Mouse (Mus musculus) limb, embryonic 11.5 days (tissue): ENCODE measurements around the gene Map2. TPM values are rescaled to one million over a fixed set of nuclear protein-coding genes. Genes with fewer than 3 reads are reported as not detected.

Source experiments
- ATAC-seq: fragments of 200-750 bp; cut with Nextera tagmentation; 2 replicates; pipeline ENCODE4 v1.8.0; 2017; ENCODE audit warnings: low read depth; ENCODE audit not compliant: insufficient number of reproducible peaks, low FRiP score, low TSS enrichment
- DNase-seq: peaks from one replicate; pipeline ENCODE4 v3.0.0-alpha.2; 2015; ENCODE audit warnings: low spot score
- H3K27ac ChIP-seq: fragments of 300-500 bp; sonication (generic); replicated peaks from 2 replicates; pipeline ENCODE4 v1.5.1; 2014; ENCODE audit warnings: low read depth, mild to moderate bottlenecking, low read length
- H3K27me3 ChIP-seq: fragments of 300-500 bp; sonication (generic); 2 replicates; pipeline ENCODE4 v1.6.1; 2014; ENCODE audit warnings: mild to moderate bottlenecking, low read length, mixed read lengths; ENCODE audit not compliant: control insufficient read depth, insufficient read depth
- H3K36me3 ChIP-seq: fragments of 300-500 bp; sonication (generic); 2 replicates; pipeline ENCODE4 v1.6.1; 2014; ENCODE audit warnings: mild to moderate bottlenecking, low read length, moderate library complexity, mixed read lengths; ENCODE audit not compliant: control insufficient read depth, insufficient read depth
- H3K4me1 ChIP-seq: fragments of 300-500 bp; sonication (generic); 2 replicates; pipeline ENCODE4 v1.6.1; 2014; ENCODE audit warnings: low read length, mixed read lengths; ENCODE audit not compliant: control insufficient read depth, insufficient read depth
- H3K4me2 ChIP-seq: fragments of 300-500 bp; sonication (generic); 2 replicates; pipeline ENCODE4 v1.6.1; 2014; ENCODE audit warnings: low read depth, mild to moderate bottlenecking, moderate library complexity; ENCODE audit not compliant: severe bottlenecking
- H3K4me3 ChIP-seq: fragments of 300-500 bp; sonication (generic); 2 replicates; pipeline ENCODE4 v1.5.1; 2014; ENCODE audit warnings: low read depth, low read length
- H3K9ac ChIP-seq: fragments of 300-500 bp; sonication (generic); 2 replicates; pipeline ENCODE4 v1.6.1; 2014; ENCODE audit warnings: mild to moderate bottlenecking, low read length
- H3K9me3 ChIP-seq: fragments of 300-500 bp; sonication (generic); 2 replicates; pipeline ENCODE4 v1.6.1; 2016; ENCODE audit warnings: low read length; ENCODE audit not compliant: control insufficient read depth
- WGBS: fragments of 180-500 bp; shearing (Covaris S2); extraction: QIAGEN DNeasy Blood & Tissue Kit; methylation state at CpG from one replicate; pipeline ENCODE4 v1.1.7; 2014; 5-methylcytosine and 5-hydroxymethylcytosine counted together
- polyA plus RNA-seq: library from polyadenylated mRNA; unstranded; fragments of >200 nt; fragmentation: Nextera tagmentation; extraction: Ambion mirVana; gene quantifications from 2 replicates; pipeline ENCODE4 v1.2.1, GENCODE M21; 2014

Gene Map2
- polyA plus RNA-seq, 1 experiment from 2014 or later: 16.5 TPM

DNA sequence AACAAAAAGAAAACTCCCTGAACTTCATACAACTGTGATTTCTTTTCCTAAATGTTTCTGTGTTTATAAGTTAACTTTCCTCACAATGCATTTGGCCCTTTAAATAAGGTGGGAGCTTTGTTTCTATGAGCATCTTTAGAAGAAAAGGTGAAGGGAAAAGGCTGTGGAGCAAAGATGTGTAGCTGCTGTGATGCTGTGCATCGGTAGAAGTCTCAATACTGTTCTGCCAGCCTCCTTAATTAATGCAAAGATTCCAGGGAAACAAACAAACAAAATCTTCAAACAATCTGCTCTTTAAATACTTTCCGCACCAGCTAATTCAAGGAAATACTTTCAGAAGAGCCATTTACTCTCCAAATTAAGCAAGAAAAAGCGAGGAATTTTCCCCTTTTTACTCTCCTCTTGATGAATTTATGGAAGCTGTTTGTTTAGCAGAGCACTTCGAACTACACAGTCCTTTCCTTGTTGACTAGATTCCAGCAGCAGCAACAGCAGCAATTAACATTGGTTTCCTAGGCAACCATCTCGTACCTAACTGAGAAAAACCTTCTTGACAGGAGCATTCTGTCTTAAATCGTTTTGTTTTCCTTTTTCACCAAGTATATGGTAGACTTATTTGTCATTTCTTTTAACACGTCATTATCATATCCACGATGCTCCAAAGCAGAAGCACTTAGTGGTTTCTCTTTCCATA lies 220.0 kb downstream of the Map2 start:
- no peak overlapping the region for H3K27ac ChIP-seq
- DNase-seq (no peak), ATAC-seq (no peak)

DNA sequence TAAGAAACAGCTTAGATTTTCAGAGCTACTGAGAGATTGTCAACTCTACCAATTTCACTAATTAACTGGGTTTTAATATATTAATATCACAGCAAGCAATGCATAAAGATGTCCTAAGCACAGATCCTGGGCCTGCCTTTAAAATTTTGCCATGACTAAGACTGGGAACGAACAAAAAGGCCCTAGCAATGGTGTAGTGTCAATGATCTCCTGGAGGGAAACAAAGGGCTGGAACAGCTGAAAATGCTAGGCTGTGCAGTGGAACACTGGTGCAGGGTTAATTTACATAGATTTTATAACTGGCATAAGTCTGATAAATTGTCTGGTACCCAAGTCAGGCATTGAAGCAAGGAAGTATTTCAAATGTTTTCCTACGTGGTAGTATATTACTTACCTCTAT lies 220.8 kb downstream of the Map2 start:
- Histone ChIP-seq H3K9me3 (no peaks in the 10 kb centered on the region), H3K27me3 (no peaks in the 10 kb centered on the region), H3K4me1 (no peaks in the 10 kb centered on the region), H3K36me3 (no peaks in the 10 kb centered on the region), H3K4me2 (no peak overlapping the region), H3K27ac (no peak overlapping the region), H3K9ac (no peak overlapping the region), H3K4me3 (no peak overlapping the region)
- 84% methylated on average over 2 of the region's 2 CpGs for WGBS
- no peak for DNase-seq
- no peak for ATAC-seq

More for the DNA sequence above, 220.0 kb downstream of the Map2 start:
- 31% methylated on average over 8 of the region's 8 CpGs for WGBS
- Histone ChIP-seq H3K36me3 (no peaks in the 10 kb centered on the region), H3K4me1 (no peaks in the 10 kb centered on the region), H3K4me3 (no peak overlapping the region), H3K4me2 (no peak overlapping the region), H3K9me3 (no peaks in the 10 kb centered on the region), H3K27me3 (no peaks in the 10 kb centered on the region), H3K9ac (no peak overlapping the region)

DNA sequence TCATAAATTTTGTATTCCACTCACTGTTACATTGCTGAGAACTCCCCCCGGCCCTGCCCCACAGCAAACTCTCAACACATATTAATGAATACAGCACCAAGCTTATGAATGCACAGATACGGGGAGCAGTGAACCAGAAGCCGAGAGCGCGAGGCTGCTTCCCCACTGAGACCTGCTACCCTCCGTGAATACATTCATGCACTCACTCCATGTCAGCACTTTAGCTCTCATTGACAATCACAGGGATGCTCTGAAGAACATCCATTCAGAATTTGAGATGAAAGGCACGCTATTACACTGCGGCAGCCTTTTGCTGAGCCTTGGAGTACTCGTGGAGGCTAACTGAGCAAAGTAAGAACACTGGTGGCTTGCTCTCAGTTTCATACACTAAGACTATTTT lies 226.8 kb downstream of the Map2 start:
- Histone ChIP-seq H3K9ac (no peak overlapping the region), H3K4me1 (no peaks in the 10 kb centered on the region), H3K4me3 (no peak overlapping the region), H3K27me3 (no peaks in the 10 kb centered on the region), H3K9me3 (no peaks in the 10 kb centered on the region), H3K27ac (no peak overlapping the region), H3K4me2 (no peak overlapping the region), H3K36me3 (no peaks in the 10 kb centered on the region)
- no peak for DNase-seq
- no peak for ATAC-seq
- 85% methylated on average over 9 of the region's 9 CpGs for WGBS

DNA sequence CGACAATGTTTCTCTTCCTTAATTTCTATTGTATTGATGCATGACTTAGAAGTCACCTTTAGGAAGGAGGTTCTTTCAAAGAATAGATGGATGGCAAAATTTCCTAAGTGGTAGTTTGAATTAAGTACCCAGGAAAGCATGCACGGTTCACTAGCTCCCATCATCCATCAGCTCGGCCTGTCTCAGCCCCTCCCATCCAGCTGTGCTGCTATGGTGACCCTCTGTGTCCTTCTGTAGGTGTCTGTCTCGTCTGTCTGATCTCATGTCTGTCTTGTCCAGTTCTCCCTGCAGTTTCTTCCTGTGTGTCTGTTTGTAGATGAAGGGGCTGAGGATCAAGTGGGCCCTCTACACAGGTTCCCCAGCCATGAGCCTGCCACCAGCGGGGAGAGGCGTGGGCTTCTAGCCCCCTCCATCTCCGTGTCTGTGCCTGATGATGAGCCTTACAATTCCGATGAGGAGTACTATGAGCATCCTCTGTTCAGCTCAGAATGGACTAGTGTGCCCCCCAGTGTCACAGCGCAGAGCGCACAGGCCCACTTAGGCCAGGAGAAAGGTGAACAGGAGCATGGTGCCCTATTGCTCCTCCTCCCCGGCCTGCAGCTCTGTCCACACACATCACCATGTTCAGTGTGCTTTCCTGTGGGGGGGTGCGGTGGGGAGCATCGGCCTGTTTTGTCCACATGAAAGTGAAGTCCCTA lies 232.3 kb downstream of the Map2 start:
- H3K9ac ChIP-seq: no peak overlapping the region
- H3K9me3 ChIP-seq: no peaks in the 10 kb centered on the region
- no peak overlapping the region for H3K4me2 ChIP-seq
- no peaks in the 10 kb centered on the region for H3K4me1 ChIP-seq
- WGBS: 71% methylated on average over 13 of the region's 13 CpGs
- DNase-seq (no peak), ATAC-seq (no peak)
- no peak overlapping the region for H3K27ac ChIP-seq
- H3K4me3 ChIP-seq: no peak overlapping the region
- no peaks in the 10 kb centered on the region for H3K36me3 ChIP-seq
- H3K27me3 ChIP-seq: no peaks in the 10 kb centered on the region

DNA sequence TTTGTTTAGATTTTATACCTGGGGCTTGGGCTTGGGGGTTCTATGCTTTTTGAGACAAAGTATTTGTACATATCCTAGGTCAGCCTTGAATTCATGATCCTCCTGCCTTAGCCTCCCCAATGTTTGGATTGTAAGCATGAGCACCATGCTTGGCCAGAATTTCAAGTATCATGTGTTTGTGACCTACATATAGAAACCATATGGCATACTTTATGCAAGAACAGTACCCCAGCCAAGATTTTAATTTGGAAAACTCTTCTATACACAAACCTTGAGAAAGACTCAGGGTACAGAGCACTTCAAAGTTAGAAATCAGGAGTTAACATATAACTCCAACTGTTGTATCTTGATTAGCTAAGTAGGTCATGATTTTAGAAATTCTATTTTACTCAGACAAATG lies 243.3 kb downstream of the Map2 start:
- Histone ChIP-seq H3K9me3 (no peaks in the 10 kb centered on the region), H3K27ac (no peak overlapping the region), H3K4me2 (no peak overlapping the region), H3K4me3 (no peak overlapping the region), H3K9ac (no peak overlapping the region), H3K4me1 (no peaks in the 10 kb centered on the region), H3K27me3 (no peaks in the 10 kb centered on the region), H3K36me3 (no peaks in the 10 kb centered on the region)
- DNase-seq (no peak), ATAC-seq (no peak)

DNA sequence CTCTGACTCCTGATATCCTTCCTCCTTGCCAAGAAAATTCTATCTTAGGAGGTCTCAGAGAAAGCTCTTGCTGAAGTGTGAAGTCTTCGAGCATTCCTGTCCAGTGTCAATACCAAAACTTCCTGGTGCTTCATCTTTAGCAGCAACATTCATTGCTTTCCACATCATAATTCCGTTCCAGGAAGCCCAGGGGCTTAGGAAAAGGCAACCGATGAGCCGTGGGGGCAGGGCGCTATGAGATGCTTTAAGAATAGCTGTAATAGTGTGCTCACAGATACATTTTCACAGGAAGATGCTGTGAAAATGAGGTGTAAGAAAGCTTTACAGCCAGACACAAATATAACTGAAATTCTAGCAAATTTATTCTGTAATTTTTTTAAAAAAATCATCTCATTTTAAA lies 251.0 kb downstream of the Map2 start:
- DNase-seq (no peak), ATAC-seq (no peak)
- H3K27ac ChIP-seq: no peak overlapping the region
- WGBS: 91% methylated on average over 5 of the region's 5 CpGs
- no peaks in the 10 kb centered on the region for H3K9me3 ChIP-seq
- no peak overlapping the region for H3K4me2 ChIP-seq
- no peaks in the 10 kb centered on the region for H3K36me3 ChIP-seq
- H3K4me3 ChIP-seq: no peak overlapping the region
- H3K4me1 ChIP-seq: no peaks in the 10 kb centered on the region
- no peak overlapping the region for H3K9ac ChIP-seq
- H3K27me3 ChIP-seq: no peaks in the 10 kb centered on the region

DNA sequence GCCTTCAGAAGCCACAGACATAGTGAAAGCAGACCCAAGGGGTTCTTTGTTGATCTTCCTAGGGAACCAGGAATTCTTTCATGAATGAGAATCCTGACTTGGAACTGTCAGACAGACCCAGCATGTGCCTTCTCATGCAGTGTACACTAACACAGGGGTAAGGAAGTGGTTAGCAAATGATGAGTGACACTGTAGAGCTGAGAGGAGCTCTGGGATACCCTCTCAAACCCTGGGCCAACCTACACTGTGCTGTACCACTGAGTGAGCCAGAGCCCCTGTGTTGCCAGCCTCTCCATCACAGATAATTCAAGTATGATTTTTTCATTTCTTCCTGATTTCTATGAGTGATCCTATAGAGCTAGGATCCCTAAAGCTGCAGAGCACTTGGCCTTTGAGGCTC lies 255.9 kb downstream of the Map2 start:
- Histone ChIP-seq H3K27ac (no peak overlapping the region), H3K4me2 (no peak overlapping the region), H3K4me3 (no peak overlapping the region), H3K4me1 (no peaks in the 10 kb centered on the region), H3K27me3 (no peaks in the 10 kb centered on the region), H3K9ac (no peak overlapping the region), H3K9me3 (no peaks in the 10 kb centered on the region), H3K36me3 (no peaks in the 10 kb centered on the region)
- no peak for ATAC-seq
- DNase-seq: no peak

DNA sequence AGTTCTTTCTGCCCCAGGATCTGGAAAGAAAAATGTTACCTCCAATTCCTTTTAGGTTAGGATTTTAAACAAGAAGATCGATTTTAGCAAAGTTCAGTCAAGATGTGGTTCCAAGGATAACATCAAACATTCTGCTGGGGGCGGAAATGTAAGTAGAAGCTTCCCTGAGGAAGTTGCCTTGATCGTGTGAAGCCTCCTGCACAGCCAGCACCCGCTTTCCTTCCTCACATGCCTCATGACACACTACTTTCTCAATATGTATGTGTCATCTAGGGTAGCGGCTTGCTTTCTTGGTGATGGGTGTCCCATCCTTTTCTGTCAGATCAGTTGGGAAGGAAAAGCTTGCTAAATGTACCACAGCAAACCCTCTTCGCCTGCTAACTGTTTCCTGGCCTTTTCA lies 256.4 kb downstream of the Map2 start:
- no peak overlapping the region for H3K4me2 ChIP-seq
- no peak overlapping the region for H3K9ac ChIP-seq
- no peak for DNase-seq
- no peak for ATAC-seq
- H3K27me3 ChIP-seq: no peaks in the 10 kb centered on the region
- no peaks in the 10 kb centered on the region for H3K9me3 ChIP-seq
- WGBS: 85% methylated on average over 6 of the region's 6 CpGs
- no peaks in the 10 kb centered on the region for H3K36me3 ChIP-seq
- H3K27ac ChIP-seq: no peak overlapping the region
- H3K4me1 ChIP-seq: no peaks in the 10 kb centered on the region
- H3K4me3 ChIP-seq: no peak overlapping the region

DNA sequence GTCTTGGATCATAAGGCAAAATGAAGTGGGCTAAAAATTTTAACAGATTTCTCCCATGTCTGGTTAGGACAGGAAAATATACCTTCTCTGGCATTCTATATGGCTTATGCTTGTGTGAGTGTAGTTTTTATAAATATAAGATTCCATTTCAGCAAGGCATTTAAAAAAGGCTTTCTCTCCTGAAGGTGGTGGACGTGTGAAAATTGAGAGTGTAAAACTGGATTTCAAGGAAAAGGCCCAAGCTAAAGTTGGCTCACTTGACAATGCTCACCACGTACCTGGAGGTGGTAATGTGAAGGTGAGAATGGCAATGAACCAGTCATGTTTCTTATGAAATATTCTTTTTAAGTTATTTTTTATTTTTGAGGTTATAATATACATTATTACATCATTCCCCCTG lies 263.0 kb downstream of the Map2 start:
- DNase-seq (no peak), ATAC-seq (no peak)
- no peaks in the 10 kb centered on the region for H3K36me3 ChIP-seq
- H3K27ac ChIP-seq: no peak overlapping the region
- H3K9ac ChIP-seq: no peak overlapping the region
- no peaks in the 10 kb centered on the region for H3K9me3 ChIP-seq
- H3K4me3 ChIP-seq: no peak overlapping the region
- no peak overlapping the region for H3K4me2 ChIP-seq
- WGBS: 83% methylated on average over 2 of the region's 2 CpGs
- no peaks in the 10 kb centered on the region for H3K27me3 ChIP-seq
- no peaks in the 10 kb centered on the region for H3K4me1 ChIP-seq
